In genomic region chr10:18107471-18107870, GRCm38 (mm10) we compare ENCODE assay signal across 11 mouse cellular contexts. TPM values are rescaled to one million over a fixed set of nuclear protein-coding genes. Genes with fewer than 3 reads are reported as not detected.
DNase-seq lines count a peak whose midpoint lies in the region; ATAC-seq and TF ChIP-seq lines count a peak whose summit lies in the region.
"Had no signal": no experiment of that assay in that cellular context is flagged by ENCODE, and none has a peak within 500 bp of the region (broad histone marks: within the 10 kb centered on the region; RNA-seq: fewer than 3 reads in every experiment).

No protein-coding gene starts in this region.

- H3K9me3 ChIP-seq in heart, embryonic 11.5 days (replicated peaks; ENCODE audit: control insufficient read depth, low read length) = no peaks in the 10 kb centered on the region
- H3K9me3 ChIP-seq in lung, postnatal 0 days (ENCODE audit: low read length) = no peaks in the 10 kb centered on the region
- H3K9me3 ChIP-seq: midbrain, embryonic 10.5 days had no signal

- H3K36me3 ChIP-seq in heart, embryonic 11.5 days (ENCODE audit: control insufficient read depth, insufficient read depth, low read length) = peaks cover 7% of the 10 kb centered on the region
- no peaks in the 10 kb centered on the region; the same call in 1 of the 2 replicates for H3K36me3 ChIP-seq in lung, postnatal 0 days (ENCODE audit: insufficient read depth, low read length)

- ATAC-seq in heart, embryonic 11.5 days (replicated peaks; ENCODE audit: insufficient number of reproducible peaks, low FRiP score, low TSS enrichment) = no peak
- no peak for ATAC-seq in lung, postnatal 0 days

- H3K27me3 ChIP-seq in heart, embryonic 11.5 days (ENCODE audit: control insufficient read depth, insufficient read depth, low read length) = no peaks in the 10 kb centered on the region
- H3K27me3 ChIP-seq in lung, postnatal 0 days (replicated peaks; ENCODE audit: insufficient read depth, low read length) = no peaks in the 10 kb centered on the region

- no peak overlapping the region for H3K4me2 ChIP-seq in heart, embryonic 11.5 days
- no peak overlapping the region for H3K4me2 ChIP-seq in lung, postnatal 0 days (replicated peaks; ENCODE audit: low read depth, low read length)
- H3K4me2 ChIP-seq: hindbrain, embryonic 14.5 days had no signal

- peak; percentile 65 for TF ChIP-seq CTCF in lung, postnatal 0 days (IDR thresholded peaks at IDR 0.05)

- DNase-seq in heart, adult 11 months = peak; percentile 34
- DNase-seq in lung, postnatal 0 days (ENCODE audit: low spot score) = peak; percentile 32
- DNase-seq in lung, postnatal 4 days = no peak
- DNase-seq in ES-CJ7 (ENCODE audit: low read depth, low spot score) = peak; percentile 53
- DNase-seq in lung, postnatal 36 days = peak; percentile 5
- DNase-seq in spleen, adult 12 weeks (ENCODE audit: low spot score) = no peak
- DNase-seq in embryo, embryonic 10 days (ENCODE audit: low spot score) = no peak
- DNase-seq: cerebellum, adult 9-10 months had no signal

- TF ChIP-seq EP300 in lung, postnatal 0 days (IDR thresholded peaks at IDR 0.05) = no peak

- 75% methylated on average over 5 of the region's 5 CpGs for WGBS in heart, embryonic 11.5 days (ENCODE audit: insufficient replicate concordance)
- 77% methylated on average over 5 of the region's 5 CpGs for WGBS in lung, postnatal 0 days

- no peaks in the 10 kb centered on the region for H3K4me1 ChIP-seq in heart, embryonic 11.5 days (ENCODE audit: control insufficient read depth, insufficient read depth, low read length)
- no peaks in the 10 kb centered on the region for H3K4me1 ChIP-seq in lung, postnatal 0 days (ENCODE audit: insufficient read depth, low read depth, low read length)
- H3K4me1 ChIP-seq: midbrain, embryonic 10.5 days had no signal

- H3K9ac ChIP-seq in heart, embryonic 11.5 days (ENCODE audit: low read depth, low read length) = no peak overlapping the region
- no peak overlapping the region for H3K9ac ChIP-seq in lung, postnatal 0 days (replicated peaks; ENCODE audit: low read depth)
- H3K9ac ChIP-seq: hindbrain, embryonic 14.5 days had no signal

- H3K4me3 ChIP-seq in heart, embryonic 11.5 days (ENCODE audit: low read depth, low read length) = no peak overlapping the region
- H3K4me3 ChIP-seq in lung, postnatal 0 days (ENCODE audit: low read depth, low read length) = no peak overlapping the region
- H3K4me3 ChIP-seq: midbrain, embryonic 10.5 days had no signal

- H3K27ac ChIP-seq in heart, embryonic 11.5 days (ENCODE audit: low read depth, low read length) = no peak overlapping the region
- H3K27ac ChIP-seq in lung, postnatal 0 days (ENCODE audit: low read length) = no peak overlapping the region
- H3K27ac ChIP-seq: hindbrain, embryonic 14.5 days; midbrain, embryonic 10.5 days had no signal

RNA-seq across cellular contexts. Expression of gene Reps1, which starts 51.8 kb away (rescaled TPM):
- polyA plus RNA-seq in heart, embryonic 11.5 days (2014; fragmentation: Nextera tagmentation; extraction: Ambion mirVana) = 20.3 and 20.8 TPM in 2 replicates
- polyA plus RNA-seq in lung, postnatal 0 days (2015; fragmentation: Nextera tagmentation; extraction: Ambion mirVana) = 10.7 and 10.8 TPM in 2 replicates

Comparison
In these comparisons a context has a peak if more than half of its experiments do, and no peak if none do; other contexts are left out.
1. DNase-seq: peak in heart, adult 11 months (single experiment), lung, postnatal 0 days (single experiment), ES-CJ7 (single experiment) and lung, postnatal 36 days (single experiment); none in lung, postnatal 4 days (0 of 2), spleen, adult 12 weeks (single experiment) and embryo, embryonic 10 days (single experiment).